ENCODE assay signal across 8 mouse cellular contexts in genomic region chr14:119123582-119123981, GRCm38 (mm10). TPM values are rescaled to one million over a fixed set of nuclear protein-coding genes. Genes with fewer than 3 reads are reported as not detected.
DNase-seq lines count a peak whose midpoint lies in the region; ATAC-seq lines count a peak whose summit lies in the region.

No protein-coding gene starts in this region.

- H3K9ac ChIP-seq in hindbrain, embryonic 12.5 days = peak overlapping the region; percentile 38
- peak overlapping the region; percentile 35; the same call in 1 of the 2 replicates for H3K9ac ChIP-seq in midbrain, embryonic 11.5 days (ENCODE audit: low read length)

- peak overlapping the region; percentile 56 for H3K4me3 ChIP-seq in heart, embryonic 10.5 days
- H3K4me3 ChIP-seq in hindbrain, embryonic 12.5 days = peak overlapping the region; percentile 30
- peak overlapping the region; percentile 31 for H3K4me3 ChIP-seq in midbrain, embryonic 11.5 days (ENCODE audit: low read depth, low read length)

- no peak for DNase-seq in heart, embryonic 10.5 days (ENCODE audit: low spot score)
- DNase-seq in heart, adult 8-10 months (ENCODE audit: low spot score) = no peak
- DNase-seq in embryo, embryonic 10.5 days (ENCODE audit: low spot score) = peak; percentile 51
- peak; percentile 89 for DNase-seq in midbrain, embryonic 11.5 days (ENCODE audit: low spot score, missing footprints)
- DNase-seq in spleen, adult 18-20 months = no peak
- DNase-seq in kidney, postnatal 36 days = no peak
- no peak for DNase-seq in left cerebral cortex, postnatal 10 days (ENCODE audit: extremely low spot score in 1 of 2, low spot score in 2 of 2)

- no peaks in the 10 kb centered on the region for H3K27me3 ChIP-seq in heart, embryonic 10.5 days (ENCODE audit: insufficient read depth, poor library complexity, severe bottlenecking)
- H3K27me3 ChIP-seq in hindbrain, embryonic 12.5 days = peaks cover 26% of the 10 kb centered on the region
- H3K27me3 ChIP-seq in midbrain, embryonic 11.5 days (ENCODE audit: control insufficient read depth, insufficient read depth, low read length) = no peaks in the 10 kb centered on the region

- H3K9me3 ChIP-seq in heart, embryonic 10.5 days = no peaks in the 10 kb centered on the region
- no peaks in the 10 kb centered on the region for H3K9me3 ChIP-seq in hindbrain, embryonic 12.5 days (replicated peaks)
- no peaks in the 10 kb centered on the region for H3K9me3 ChIP-seq in midbrain, embryonic 11.5 days (ENCODE audit: control insufficient read depth, low read length)

- peaks cover 6% of the 10 kb centered on the region; the same call in 1 of the 2 replicates for H3K4me1 ChIP-seq in heart, embryonic 10.5 days
- peaks cover 15% of the 10 kb centered on the region for H3K4me1 ChIP-seq in hindbrain, embryonic 12.5 days
- H3K4me1 ChIP-seq in midbrain, embryonic 11.5 days (ENCODE audit: control insufficient read depth, insufficient read depth, low read length) = no peaks in the 10 kb centered on the region

- intact Hi-C loops in left cerebral cortex, postnatal 10 days (cut with DNase I) = no loop called here

- peak overlapping the region; percentile 52; the same call in 1 of the 2 replicates for H3K27ac ChIP-seq in heart, embryonic 10.5 days
- H3K27ac ChIP-seq in hindbrain, embryonic 12.5 days = peak overlapping the region; percentile 46; the same call in 1 of the 2 replicates
- no peak overlapping the region for H3K27ac ChIP-seq in midbrain, embryonic 11.5 days (ENCODE audit: low read depth, low read length)

- no peaks in the 10 kb centered on the region for H3K36me3 ChIP-seq in heart, embryonic 10.5 days
- no peaks in the 10 kb centered on the region for H3K36me3 ChIP-seq in hindbrain, embryonic 12.5 days
- no peaks in the 10 kb centered on the region for H3K36me3 ChIP-seq in midbrain, embryonic 11.5 days (ENCODE audit: control insufficient read depth, insufficient read depth, low read length)

- peak overlapping the region; percentile 59 for H3K4me2 ChIP-seq in hindbrain, embryonic 12.5 days (replicated peaks)
- peak overlapping the region; percentile 55 for H3K4me2 ChIP-seq in midbrain, embryonic 11.5 days

- ATAC-seq in hindbrain, embryonic 12.5 days (ENCODE audit: low FRiP score) = peak; percentile 29
- peak; percentile 64 for ATAC-seq in midbrain, embryonic 11.5 days (ENCODE audit: low FRiP score)

- WGBS in heart, embryonic 10.5 days = 8% methylated on average over 12 of the region's 12 CpGs
- WGBS in hindbrain, embryonic 12.5 days = 5% methylated on average over 12 of the region's 12 CpGs
- 4% methylated on average over 12 of the region's 12 CpGs for WGBS in midbrain, embryonic 11.5 days

RNA-seq across cellular contexts. Expression of gene Hs6st3, which starts 14.6 kb away (rescaled TPM):
- 0.18 TPM in 1 of 2 replicates, not detected in the other for polyA plus RNA-seq in heart, embryonic 10.5 days (2016; fragmentation: Nextera tagmentation; extraction: Ambion mirVana)
- not detected for total RNA-seq in heart, adult 8-10 months (2022)
- polyA plus RNA-seq in hindbrain, embryonic 12.5 days (2016; fragmentation: Nextera tagmentation; extraction: Ambion mirVana) = 0.80 and 1.4 TPM in 2 replicates
- 0.12 and 0.20 TPM in 2 replicates for polyA plus RNA-seq in midbrain, embryonic 11.5 days (2014; fragmentation: Nextera tagmentation; extraction: Ambion mirVana)
- 10 to 100 TPM; 91.9 to 95.5 TPM for total RNA-seq in left cerebral cortex, postnatal 10 days (2021)

RNA-seq across cellular contexts. Expression of gene Uggt2, which starts 24.4 kb away (rescaled TPM):
- 11.2 and 11.6 TPM in 2 replicates for polyA plus RNA-seq in heart, embryonic 10.5 days (2016; fragmentation: Nextera tagmentation; extraction: Ambion mirVana)
- 1 to 10 TPM; 6.8 to 9.6 (median 7.5) TPM for total RNA-seq in heart, adult 8-10 months (2022)
- 22.7 and 26.6 TPM in 2 replicates for polyA plus RNA-seq in hindbrain, embryonic 12.5 days (2016; fragmentation: Nextera tagmentation; extraction: Ambion mirVana)
- polyA plus RNA-seq in midbrain, embryonic 11.5 days (2014; fragmentation: Nextera tagmentation; extraction: Ambion mirVana) = 15.1 and 17.8 TPM in 2 replicates
- total RNA-seq in left cerebral cortex, postnatal 10 days (2021) = 10 to 100 TPM; 30.7 to 42.1 TPM

Comparison
In these comparisons a context has a peak if more than half of its experiments do, and no peak if none do; other contexts are left out.
1. DNase-seq: peak in embryo, embryonic 10.5 days (single experiment) and midbrain, embryonic 11.5 days (single experiment); none in heart, embryonic 10.5 days (single experiment), heart, adult 8-10 months (single experiment), spleen, adult 18-20 months (0 of 2), kidney, postnatal 36 days (0 of 2) and left cerebral cortex, postnatal 10 days (0 of 2).
2. Peak in every context shown above with its lines, with median percentiles within 50 percentile points of each other: H3K4me3 ChIP-seq.